ENCODE assay signal across 10 mouse cellular contexts in genomic region chr4:135658484-135658883, GRCm38 (mm10). TPM values are rescaled to one million over a fixed set of nuclear protein-coding genes. Genes with fewer than 3 reads are reported as not detected.
A peak's percentile ranks its signal among the peaks of the same experiment; 100 is the strongest.
DNase-seq lines count a peak whose midpoint lies in the region; ATAC-seq and TF ChIP-seq lines count a peak whose summit lies in the region.
"Had no signal": no experiment of that assay in that cellular context is flagged by ENCODE, and none has a peak within 500 bp of the region (broad histone marks: within the 10 kb centered on the region; RNA-seq: fewer than 3 reads in every experiment).

No protein-coding gene starts in this region.

- peaks cover 39% of the 10 kb centered on the region for H3K4me1 ChIP-seq in intestine, embryonic 15.5 days (replicated peaks)
- peaks cover 3% of the 10 kb centered on the region for H3K4me1 ChIP-seq in intestine, postnatal 0 days (replicated peaks; ENCODE audit: control insufficient read depth, insufficient read depth, low read length)
- H3K4me1 ChIP-seq in heart, embryonic 11.5 days (ENCODE audit: control insufficient read depth, insufficient read depth, low read length): peaks cover 52% of the 10 kb centered on the region
- peaks cover 46% of the 10 kb centered on the region for H3K4me1 ChIP-seq in limb, embryonic 14.5 days (ENCODE audit: control insufficient read depth, insufficient read depth, low read length)

- no peak overlapping the region for H3K9ac ChIP-seq in intestine, embryonic 15.5 days
- no peak overlapping the region for H3K9ac ChIP-seq in intestine, postnatal 0 days (ENCODE audit: low read depth, low read length)
- H3K9ac ChIP-seq in heart, embryonic 11.5 days (ENCODE audit: low read depth, low read length): no peak overlapping the region
- no peak overlapping the region for H3K9ac ChIP-seq in limb, embryonic 14.5 days (ENCODE audit: low read depth, low read length, severe bottlenecking)
- H3K9ac ChIP-seq: liver, embryonic 13.5 days had no signal

- TF ChIP-seq CTCF in intestine, postnatal 0 days (IDR thresholded peaks at IDR 0.05; ENCODE audit: low read depth): no peak

- no peaks in the 10 kb centered on the region for H3K27me3 ChIP-seq in intestine, embryonic 15.5 days (replicated peaks)
- no peaks in the 10 kb centered on the region for H3K27me3 ChIP-seq in intestine, postnatal 0 days (replicated peaks; ENCODE audit: control insufficient read depth, insufficient read depth, low read length)
- no peaks in the 10 kb centered on the region; the same call in 1 of the 2 replicates for H3K27me3 ChIP-seq in heart, embryonic 11.5 days (ENCODE audit: control insufficient read depth, insufficient read depth, low read length)
- H3K27me3 ChIP-seq in limb, embryonic 14.5 days (ENCODE audit: control insufficient read depth, insufficient read depth, low read length): no peaks in the 10 kb centered on the region

- no peaks in the 10 kb centered on the region for H3K36me3 ChIP-seq in intestine, embryonic 15.5 days
- no peaks in the 10 kb centered on the region for H3K36me3 ChIP-seq in intestine, postnatal 0 days (ENCODE audit: control insufficient read depth, insufficient read depth)
- no peaks in the 10 kb centered on the region for H3K36me3 ChIP-seq in heart, embryonic 11.5 days (ENCODE audit: control insufficient read depth, insufficient read depth, low read length)
- H3K36me3 ChIP-seq in limb, embryonic 14.5 days (ENCODE audit: control insufficient read depth, insufficient read depth, low read length): no peaks in the 10 kb centered on the region
- H3K36me3 ChIP-seq: liver, embryonic 13.5 days had no signal

- peak overlapping the region; percentile 5; the same call in 1 of the 2 replicates for H3K27ac ChIP-seq in intestine, embryonic 15.5 days
- no peak overlapping the region for H3K27ac ChIP-seq in intestine, postnatal 0 days (ENCODE audit: low read depth, low read length)
- H3K27ac ChIP-seq in heart, embryonic 11.5 days (ENCODE audit: low read depth, low read length): peak overlapping the region; percentile 58
- H3K27ac ChIP-seq in limb, embryonic 14.5 days (replicated peaks; ENCODE audit: low read depth, low read length): no peak overlapping the region; the same call in 1 of the 2 replicates
- H3K27ac ChIP-seq: liver, embryonic 13.5 days had no signal

- H3K4me2 ChIP-seq in intestine, embryonic 15.5 days (replicated peaks): no peak overlapping the region
- no peak overlapping the region for H3K4me2 ChIP-seq in intestine, postnatal 0 days (replicated peaks; ENCODE audit: low read depth)
- H3K4me2 ChIP-seq in heart, embryonic 11.5 days: 0 out of 2 replicates have a peak overlapping the region, but pooled peaks have one; percentile 7
- H3K4me2 ChIP-seq in limb, embryonic 14.5 days (replicated peaks; ENCODE audit: low read depth, low read length, severe bottlenecking): 0 out of 2 replicates have a peak overlapping the region, but pooled peaks have one; percentile 10
- H3K4me2 ChIP-seq: liver, embryonic 13.5 days had no signal

- DNase-seq in adrenal gland, postnatal 14 days: peak; percentile 57
- peak; percentile 70 for DNase-seq in limb, embryonic 14.5 days (ENCODE audit: low spot score)
- DNase-seq in retina, embryonic 14.5 days (ENCODE audit: low spot score): no peak
- no peak for DNase-seq in spleen, adult 12 weeks (ENCODE audit: low spot score)
- no peak for DNase-seq in layer of hippocampus, postnatal 25 days (ENCODE audit: extremely low spot score in 1 of 2, low spot score in 1 of 2)
- DNase-seq: cerebellum, adult 11 months; liver, embryonic 13.5 days had no signal

- no peak for TF ChIP-seq POLR2A in limb, embryonic 14.5 days (IDR thresholded peaks at IDR 0.05; ENCODE audit: borderline replicate concordance, extremely low read depth, insufficient read depth, insufficient read length)

- WGBS in intestine, embryonic 15.5 days: 44% methylated on average over 5 of the region's 5 CpGs
- 61% methylated on average over 5 of the region's 5 CpGs for WGBS in intestine, postnatal 0 days
- WGBS in heart, embryonic 11.5 days (ENCODE audit: insufficient replicate concordance): 16% methylated on average over 5 of the region's 5 CpGs
- whole genome bisulfite sequencing in limb, embryonic 14.5 days: 29% methylated on average over 5 of the region's 5 CpGs

- ATAC-seq in intestine, embryonic 15.5 days: no peak
- no peak for ATAC-seq in intestine, postnatal 0 days
- no peak for ATAC-seq in heart, embryonic 11.5 days (replicated peaks; ENCODE audit: insufficient number of reproducible peaks, low FRiP score, low TSS enrichment)
- peak; percentile 16; the same call in 1 of the 2 replicates for ATAC-seq in limb, embryonic 14.5 days (ENCODE audit: low FRiP score, low read depth)

- no peak overlapping the region for H3K4me3 ChIP-seq in intestine, embryonic 15.5 days (replicated peaks)
- H3K4me3 ChIP-seq in intestine, postnatal 0 days (ENCODE audit: low read depth, low read length): no peak overlapping the region
- no peak overlapping the region for H3K4me3 ChIP-seq in heart, embryonic 11.5 days (ENCODE audit: low read depth, low read length)
- H3K4me3 ChIP-seq in limb, embryonic 14.5 days (replicated peaks; ENCODE audit: low read length): no peak overlapping the region
- H3K4me3 ChIP-seq: liver, embryonic 13.5 days had no signal

- H3K9me3 ChIP-seq in intestine, embryonic 15.5 days: no peaks in the 10 kb centered on the region
- no peaks in the 10 kb centered on the region for H3K9me3 ChIP-seq in intestine, postnatal 0 days (ENCODE audit: control insufficient read depth)
- no peaks in the 10 kb centered on the region for H3K9me3 ChIP-seq in heart, embryonic 11.5 days (replicated peaks; ENCODE audit: control insufficient read depth, low read length)
- H3K9me3 ChIP-seq in limb, embryonic 14.5 days (ENCODE audit: control insufficient read depth, low read length): no peaks in the 10 kb centered on the region
- H3K9me3 ChIP-seq: liver, embryonic 13.5 days had no signal

RNA-seq across cellular contexts. Expression of gene Ifnlr1, which starts 27.6 kb away (rescaled TPM):
- 3.6 and 4.2 TPM in 2 replicates for polyA plus RNA-seq in intestine, embryonic 15.5 days (2015; fragmentation: Nextera tagmentation; extraction: Ambion mirVana)
- 5.5 and 5.9 TPM in 2 replicates for polyA plus RNA-seq in intestine, postnatal 0 days (2015; fragmentation: Nextera tagmentation; extraction: Ambion mirVana)
- total RNA-seq in adrenal gland, postnatal 14 days (2021): 0.30 and 0.60 TPM in 2 replicates
- polyA plus RNA-seq in heart, embryonic 11.5 days (2014; fragmentation: Nextera tagmentation; extraction: Ambion mirVana): 0.17 and 0.20 TPM in 2 replicates
- polyA plus RNA-seq in limb, embryonic 14.5 days (2012; rRNA removed): 3.1 and 3.4 TPM in 2 replicates
- 1.1 and 2.0 TPM in 2 replicates for polyA plus RNA-seq in limb, embryonic 14.5 days (2014; fragmentation: Nextera tagmentation; extraction: Ambion mirVana)
- under 1 TPM; 0.21 to 0.30 TPM for total RNA-seq in layer of hippocampus, postnatal 25 days (2021)

Comparison
In these comparisons a context has a peak if more than half of its experiments do, and no peak if none do; other contexts are left out.
1. H3K27ac ChIP-seq: peak in intestine, embryonic 15.5 days (single experiment) and heart, embryonic 11.5 days (single experiment); none in intestine, postnatal 0 days (single experiment) and limb, embryonic 14.5 days (single experiment).
2. H3K4me2 ChIP-seq: peak in heart, embryonic 11.5 days (single experiment) and limb, embryonic 14.5 days (single experiment); none in intestine, embryonic 15.5 days (single experiment) and intestine, postnatal 0 days (single experiment).
3. DNase-seq: peak in adrenal gland, postnatal 14 days (single experiment) and limb, embryonic 14.5 days (single experiment); none in retina, embryonic 14.5 days (single experiment), spleen, adult 12 weeks (single experiment) and layer of hippocampus, postnatal 25 days (0 of 2).